Mouse (Mus musculus) limb, embryonic 12.5 days (tissue): ENCODE measurements around the gene Ssh1. TPM values are rescaled to one million over a fixed set of nuclear protein-coding genes. Genes with fewer than 3 reads are reported as not detected.

Experiments
- ATAC-seq: fragments of 200-750 bp; cut with Nextera tagmentation; 2 replicates; pipeline ENCODE4 v1.8.0; 2017; ENCODE audit warnings: low read depth, moderate TSS enrichment; ENCODE audit not compliant: insufficient number of reproducible peaks, insufficient read depth, low FRiP score, low TSS enrichment
- H3K27ac ChIP-seq: fragments of 300-500 bp; sonication (generic); 2 replicates; pipeline ENCODE4 v1.5.1; 2016; ENCODE audit warnings: mild to moderate bottlenecking, moderate library complexity
- H3K27me3 ChIP-seq: fragments of 300-500 bp; sonication (generic); 2 replicates; pipeline ENCODE4 v1.6.1; 2016; ENCODE audit warnings: mild to moderate bottlenecking, moderate library complexity
- H3K36me3 ChIP-seq: fragments of 300-500 bp; sonication (generic); 2 replicates; pipeline ENCODE4 v1.6.1; 2016; ENCODE audit warnings: mild to moderate bottlenecking, moderate library complexity
- H3K4me1 ChIP-seq: fragments of 300-500 bp; sonication (generic); replicated peaks from 2 replicates; pipeline ENCODE4 v1.6.1; 2016
- H3K4me2 ChIP-seq: fragments of 300-500 bp; sonication (generic); 2 replicates; pipeline ENCODE4 v1.6.1; 2016; ENCODE audit warnings: mild to moderate bottlenecking, moderate library complexity
- H3K4me3 ChIP-seq: fragments of 300-500 bp; sonication (generic); replicated peaks from 2 replicates; pipeline ENCODE4 v1.5.1; 2016; ENCODE audit warnings: mild to moderate bottlenecking
- H3K9ac ChIP-seq: fragments of 300-500 bp; sonication (generic); replicated peaks from 2 replicates; pipeline ENCODE4 v1.6.1; 2016; ENCODE audit warnings: mild to moderate bottlenecking, moderate library complexity
- H3K9me3 ChIP-seq: fragments of 300-500 bp; sonication (generic); 2 replicates; pipeline ENCODE4 v1.6.1; 2016; ENCODE audit warnings: mild to moderate bottlenecking, moderate library complexity
- WGBS: fragments of 180-500 bp; shearing (Covaris S2); methylation state at CpG from one replicate; pipeline ENCODE4 v1.1.7; 2016; 5-methylcytosine and 5-hydroxymethylcytosine counted together
- polyA plus RNA-seq: library from polyadenylated mRNA; unstranded; fragments of >200 nt; fragmentation: Nextera tagmentation; extraction: Ambion mirVana; gene quantifications from 2 replicates; pipeline ENCODE4 v1.2.1, GENCODE M21; 2016

Ssh1 gene
- polyA plus RNA-seq, 1 experiment from 2014 or later, result 16.6 TPM

DNA sequence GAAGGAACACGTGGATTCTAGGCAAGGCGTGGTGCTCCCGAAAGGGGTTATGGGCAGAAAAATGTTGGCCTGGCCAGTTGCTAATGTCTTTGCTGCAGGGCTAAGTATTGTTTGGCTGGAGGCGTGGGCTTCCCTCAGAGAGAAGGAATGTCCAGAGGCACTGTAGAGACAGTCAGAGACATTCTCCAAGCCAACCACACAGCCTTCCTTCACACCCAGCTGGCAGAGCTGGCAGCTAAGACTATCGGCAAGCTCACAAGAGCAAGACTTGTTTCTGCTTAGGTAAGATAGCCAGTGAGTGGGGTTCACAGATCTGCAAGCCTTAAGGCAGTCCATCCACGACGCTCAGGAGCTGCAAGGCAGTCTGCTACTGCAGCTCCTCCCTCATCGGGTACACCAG lies 16.4 kb downstream of the Ssh1 start:
- H3K4me2 ChIP-seq, result no peak overlapping the region
- WGBS, result 80% methylated on average over 8 of the region's 8 CpGs
- H3K9me3 ChIP-seq, result no peaks in the 10 kb centered on the region
- no peaks in the 10 kb centered on the region for H3K27me3 ChIP-seq
- H3K27ac ChIP-seq, result peak overlapping the region; percentile 66; the same call in 1 of the 2 replicates
- no peak overlapping the region for H3K4me3 ChIP-seq
- no peak for ATAC-seq
- H3K4me1 ChIP-seq, result peaks cover 38% of the 10 kb centered on the region
- peaks cover 29% of the 10 kb centered on the region for H3K36me3 ChIP-seq
- H3K9ac ChIP-seq, result no peak overlapping the region

DNA sequence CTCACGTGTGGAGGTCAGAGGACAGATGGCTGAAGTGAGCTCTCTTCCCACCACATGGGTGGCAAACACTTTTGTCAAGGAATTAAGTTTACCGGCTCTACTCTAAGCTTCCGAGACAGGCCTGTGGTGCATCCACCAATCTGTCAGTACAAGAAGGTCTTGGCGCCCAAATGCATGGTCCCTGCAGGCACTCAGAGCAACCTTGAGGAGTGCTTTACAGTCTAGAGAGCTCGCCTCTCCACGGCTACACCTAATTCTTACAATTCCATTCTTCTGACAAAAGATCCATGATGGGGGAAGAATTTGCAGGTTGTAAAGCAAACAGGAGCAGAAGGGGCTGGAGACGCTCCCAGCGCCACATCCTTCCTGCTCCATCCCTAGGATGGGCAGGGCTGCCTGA lies 17.1 kb downstream of the Ssh1 start:
- Histone ChIP-seq H3K4me1 (peaks cover 42% of the 10 kb centered on the region), H3K27ac (peak overlapping the region; percentile 66; the same call in 1 of the 2 replicates), H3K27me3 (no peaks in the 10 kb centered on the region), H3K4me3 (no peak overlapping the region), H3K36me3 (peaks cover 22% of the 10 kb centered on the region), H3K9me3 (no peaks in the 10 kb centered on the region), H3K4me2 (no peak overlapping the region), H3K9ac (no peak overlapping the region)
- WGBS, result 88% methylated on average over 8 of the region's 8 CpGs
- ATAC-seq, result no peak

DNA sequence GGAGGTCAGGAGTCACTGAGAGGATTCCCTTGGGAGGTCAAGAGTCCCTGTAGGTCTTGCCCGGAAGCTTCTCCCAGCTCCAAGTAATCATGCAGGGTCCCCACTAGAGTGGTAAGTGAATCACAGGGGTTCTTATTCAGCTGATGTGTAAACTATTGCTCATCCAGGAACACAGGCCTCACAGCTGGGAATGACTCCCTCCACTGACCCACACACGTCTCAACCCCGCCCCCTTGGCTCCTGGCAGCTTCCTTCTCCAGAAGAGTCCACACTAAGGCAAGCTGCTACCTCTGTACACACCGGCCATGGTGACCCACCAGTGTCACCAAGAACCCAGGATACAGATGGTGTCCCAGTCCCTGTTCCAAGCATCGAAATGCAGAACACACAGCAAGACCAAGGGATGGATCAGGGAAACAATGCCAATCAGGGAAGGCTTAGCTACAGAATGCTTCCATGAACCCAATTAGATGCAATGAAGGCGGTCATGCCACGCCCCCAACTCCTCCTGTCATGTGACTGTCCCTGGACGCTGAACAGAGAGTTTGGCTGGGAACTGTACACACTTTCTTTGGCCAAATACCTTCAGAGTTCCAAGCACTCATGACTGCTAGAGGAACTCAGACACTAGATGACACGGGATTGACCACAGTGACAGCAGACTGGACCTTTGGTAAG lies 18.0 kb downstream of the Ssh1 start:
- no peak for ATAC-seq
- Histone ChIP-seq H3K4me1 (peaks cover 42% of the 10 kb centered on the region), H3K27ac (no peak overlapping the region), H3K9me3 (no peaks in the 10 kb centered on the region), H3K27me3 (no peaks in the 10 kb centered on the region), H3K4me2 (no peak overlapping the region), H3K4me3 (no peak overlapping the region), H3K9ac (no peak overlapping the region), H3K36me3 (peaks cover 16% of the 10 kb centered on the region)
- 70% methylated on average over 9 of the region's 9 CpGs for WGBS

DNA sequence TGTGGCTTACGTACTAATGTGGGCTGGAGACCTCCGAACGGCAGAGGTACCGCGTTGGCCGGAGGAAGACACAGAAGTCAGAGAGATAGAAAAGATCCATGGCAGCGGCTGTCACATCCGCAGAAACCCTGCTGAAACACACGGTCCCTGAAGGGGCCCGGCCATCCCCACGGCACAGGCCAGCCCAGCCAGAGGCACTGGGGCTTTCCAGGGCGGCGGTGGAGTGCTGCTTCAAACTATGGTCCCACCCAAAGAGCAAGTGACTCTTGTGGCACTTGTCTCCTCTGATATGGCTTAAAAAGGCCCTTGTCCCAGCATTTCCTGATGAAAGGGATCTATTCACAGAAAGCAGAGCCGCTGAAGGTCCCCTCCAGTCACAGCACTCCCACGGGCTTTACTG lies 19.1 kb downstream of the Ssh1 start:
- Histone ChIP-seq H3K4me2 (no peak overlapping the region), H3K4me3 (no peak overlapping the region), H3K9ac (no peak overlapping the region), H3K4me1 (peaks cover 42% of the 10 kb centered on the region), H3K27ac (no peak overlapping the region), H3K27me3 (no peaks in the 10 kb centered on the region), H3K9me3 (no peaks in the 10 kb centered on the region), H3K36me3 (peaks cover 24% of the 10 kb centered on the region)
- ATAC-seq, result no peak
- WGBS, result 71% methylated on average over 15 of the region's 15 CpGs

DNA sequence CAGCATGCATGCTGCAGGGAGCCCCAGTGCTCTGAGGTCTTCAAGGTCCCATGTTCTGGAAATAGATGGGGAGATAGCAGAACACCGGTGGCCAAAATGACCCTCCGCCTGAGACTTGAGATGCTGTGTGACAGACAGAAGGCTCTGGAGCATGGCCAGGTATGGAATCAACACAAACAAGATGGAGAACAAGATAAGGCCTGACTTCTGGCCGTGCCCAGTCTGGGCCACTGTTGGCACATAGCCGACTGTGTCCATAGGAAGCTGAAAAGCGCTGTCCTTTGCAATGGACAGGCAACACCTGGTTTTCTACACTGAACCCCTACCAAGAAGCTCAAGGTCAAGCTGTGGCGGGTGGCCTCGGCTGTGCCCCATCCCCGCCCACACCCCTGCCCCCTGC lies 19.9 kb downstream of the Ssh1 start:
- no peak overlapping the region for H3K4me2 ChIP-seq

DNA sequence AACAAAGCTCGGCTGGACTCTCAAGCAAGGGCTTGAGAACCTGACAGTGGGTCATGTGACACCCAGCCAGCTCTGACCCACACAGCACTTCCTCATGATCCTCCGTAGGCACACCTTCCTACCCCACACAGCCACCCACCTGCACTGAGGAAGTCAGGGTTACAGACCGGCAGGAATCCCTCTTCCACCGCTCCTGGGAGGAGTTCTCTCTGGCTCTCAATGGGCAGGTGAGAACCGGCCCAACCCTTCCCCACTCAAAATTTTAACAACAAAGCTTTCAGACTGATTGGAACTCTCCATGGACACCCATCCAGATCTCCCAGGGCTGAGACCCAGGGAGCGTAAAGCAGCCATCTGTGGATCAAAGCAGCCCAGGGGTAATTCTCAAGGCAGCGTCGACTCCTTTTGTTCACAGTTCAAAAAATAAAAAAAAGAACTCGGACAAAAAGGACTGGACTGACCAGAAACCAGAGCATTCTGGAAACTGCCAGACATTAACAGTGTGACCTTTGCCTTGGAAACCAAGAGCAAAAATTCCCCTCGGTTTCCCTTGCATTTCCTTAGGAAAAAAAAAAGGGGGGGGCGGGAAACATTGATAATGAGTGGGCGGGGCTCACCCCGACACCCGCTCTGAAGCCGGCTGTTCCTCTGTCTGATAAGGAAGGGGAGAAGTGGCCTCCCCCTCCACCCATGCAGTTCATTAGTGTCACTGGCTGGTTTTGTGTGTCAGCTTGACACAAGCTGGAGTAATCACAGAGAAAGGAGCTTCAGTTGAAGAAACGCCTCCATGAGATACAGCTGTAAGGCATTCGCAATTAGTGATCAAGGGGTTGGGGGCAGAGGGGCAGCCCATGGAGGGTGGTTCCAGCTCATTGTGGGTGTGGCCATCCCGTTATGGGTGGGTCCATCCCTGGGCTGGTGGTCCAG lies 20.8 kb downstream of the Ssh1 start:
- WGBS, result 18% methylated on average over 18 of the region's 18 CpGs
- H3K9me3 ChIP-seq, result no peaks in the 10 kb centered on the region
- no peak overlapping the region for H3K4me3 ChIP-seq
- H3K4me1 ChIP-seq, result peaks cover 42% of the 10 kb centered on the region
- ATAC-seq, result no peak
- no peak overlapping the region for H3K9ac ChIP-seq
- H3K27ac ChIP-seq, result 0 out of 2 replicates have a peak overlapping the region, but pooled peaks have one; percentile 29
- H3K27me3 ChIP-seq, result no peaks in the 10 kb centered on the region
- H3K36me3 ChIP-seq, result peaks cover 31% of the 10 kb centered on the region
- no peak overlapping the region for H3K4me2 ChIP-seq

More for the DNA sequence above, 19.9 kb downstream of the Ssh1 start:
- no peak overlapping the region for H3K4me3 ChIP-seq
- H3K27me3 ChIP-seq, result no peaks in the 10 kb centered on the region
- H3K27ac ChIP-seq, result no peak overlapping the region
- WGBS, result 93% methylated on average over 8 of the region's 8 CpGs
- no peaks in the 10 kb centered on the region for H3K9me3 ChIP-seq
- ATAC-seq, result no peak
- peaks cover 42% of the 10 kb centered on the region for H3K4me1 ChIP-seq
- H3K9ac ChIP-seq, result no peak overlapping the region
- H3K36me3 ChIP-seq, result peaks cover 32% of the 10 kb centered on the region

DNA sequence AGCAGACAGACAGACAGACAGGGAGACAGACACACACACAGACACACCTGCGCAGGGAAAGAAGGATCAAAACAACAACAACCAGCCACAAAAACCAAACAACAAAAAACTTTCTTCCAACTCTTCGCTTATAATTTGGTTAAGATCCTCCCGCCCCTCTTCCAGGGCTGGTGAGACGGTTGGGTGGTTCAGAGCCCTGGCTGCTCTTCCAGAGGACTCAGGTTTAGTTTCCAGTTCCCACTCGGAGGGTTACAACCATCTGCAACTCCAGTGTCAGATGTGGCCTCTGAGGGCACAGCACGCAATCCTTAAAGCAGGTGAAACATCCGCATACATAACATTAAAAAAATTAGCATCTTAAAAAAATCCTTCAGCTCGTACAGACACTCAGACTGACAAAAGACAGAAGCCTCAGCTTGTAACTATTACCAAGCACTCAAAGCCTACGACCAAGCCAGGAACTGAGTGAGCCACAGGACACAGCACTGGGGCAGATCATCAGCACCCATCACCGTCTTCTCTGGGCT lies 22.2 kb downstream of the Ssh1 start:
- no peak overlapping the region for H3K4me2 ChIP-seq
- no peaks in the 10 kb centered on the region for H3K9me3 ChIP-seq
- no peaks in the 10 kb centered on the region for H3K27me3 ChIP-seq
- ATAC-seq, result no peak
- WGBS, result 76% methylated on average over 10 of the region's 10 CpGs
- no peak overlapping the region for H3K27ac ChIP-seq
- H3K4me3 ChIP-seq, result no peak overlapping the region
- peaks cover 35% of the 10 kb centered on the region for H3K36me3 ChIP-seq
- H3K4me1 ChIP-seq, result peaks cover 38% of the 10 kb centered on the region
- no peak overlapping the region for H3K9ac ChIP-seq

DNA sequence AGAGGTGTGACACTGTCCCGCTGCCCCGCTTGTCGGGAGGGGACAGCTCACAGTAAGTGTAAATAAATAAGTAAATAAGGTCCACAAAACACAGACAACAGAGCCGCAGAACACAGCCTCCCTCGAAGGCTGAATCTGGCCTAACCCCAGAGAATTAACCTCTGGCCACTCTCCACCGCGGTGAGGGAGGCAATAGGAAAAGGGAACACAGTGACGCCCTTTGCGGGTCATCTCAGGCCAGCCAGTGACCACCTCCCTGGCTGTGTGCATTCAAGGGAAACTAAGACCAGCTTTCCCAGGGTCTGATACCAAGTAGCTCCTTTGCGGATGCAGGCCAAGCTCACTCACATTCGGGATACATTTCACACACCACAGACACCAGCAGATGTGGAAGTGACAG lies 25.3 kb downstream of the Ssh1 start:
- no peak overlapping the region for H3K9ac ChIP-seq
- no peak overlapping the region for H3K4me2 ChIP-seq
- no peak for ATAC-seq
- H3K4me3 ChIP-seq, result no peak overlapping the region
- no peaks in the 10 kb centered on the region for H3K27me3 ChIP-seq
- H3K4me1 ChIP-seq, result peaks cover 14% of the 10 kb centered on the region
- no peak overlapping the region for H3K27ac ChIP-seq
- peaks cover 66% of the 10 kb centered on the region for H3K36me3 ChIP-seq
- WGBS, result 62% methylated on average over 11 of the region's 11 CpGs
- H3K9me3 ChIP-seq, result no peaks in the 10 kb centered on the region

DNA sequence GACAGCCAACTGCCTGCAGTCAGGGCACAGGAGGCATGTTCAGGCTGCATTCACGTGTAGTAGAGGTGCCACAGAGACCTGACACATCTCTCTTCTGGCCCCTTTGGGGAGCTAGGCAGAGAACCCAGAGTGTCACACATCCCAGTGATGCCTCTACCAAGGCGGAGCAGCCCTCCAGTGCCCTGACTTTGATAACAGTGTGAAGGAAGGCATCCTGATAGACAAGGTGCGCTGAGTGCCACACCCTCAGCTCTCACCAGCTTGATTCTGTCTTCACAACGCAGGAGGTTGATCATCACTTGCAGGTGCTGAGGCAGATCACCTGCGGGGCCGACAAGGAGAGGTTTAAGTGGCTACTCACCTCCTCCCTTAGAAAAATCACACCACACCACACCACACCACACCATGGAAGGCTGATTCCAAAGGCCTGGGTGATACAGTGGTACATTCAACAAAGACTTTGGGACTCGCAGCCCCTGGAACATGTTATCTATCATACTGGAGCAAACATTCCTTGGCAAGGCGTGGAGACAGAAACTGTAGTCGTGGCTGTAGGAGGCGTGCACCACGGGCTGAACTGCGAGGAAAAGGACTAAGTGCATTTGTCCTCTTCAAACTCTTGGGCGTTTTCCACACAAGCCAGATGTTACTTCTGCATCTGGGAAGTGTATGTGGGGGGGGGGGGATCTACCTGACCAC lies 27.1 kb downstream of the Ssh1 start:
- Histone ChIP-seq H3K4me2 (no peak overlapping the region), H3K27ac (no peak overlapping the region), H3K27me3 (no peaks in the 10 kb centered on the region), H3K4me1 (no peaks in the 10 kb centered on the region), H3K4me3 (no peak overlapping the region), H3K36me3 (peaks cover 72% of the 10 kb centered on the region), H3K9ac (no peak overlapping the region), H3K9me3 (no peaks in the 10 kb centered on the region)
- no peak for ATAC-seq
- 91% methylated on average over 13 of the region's 13 CpGs for WGBS

DNA sequence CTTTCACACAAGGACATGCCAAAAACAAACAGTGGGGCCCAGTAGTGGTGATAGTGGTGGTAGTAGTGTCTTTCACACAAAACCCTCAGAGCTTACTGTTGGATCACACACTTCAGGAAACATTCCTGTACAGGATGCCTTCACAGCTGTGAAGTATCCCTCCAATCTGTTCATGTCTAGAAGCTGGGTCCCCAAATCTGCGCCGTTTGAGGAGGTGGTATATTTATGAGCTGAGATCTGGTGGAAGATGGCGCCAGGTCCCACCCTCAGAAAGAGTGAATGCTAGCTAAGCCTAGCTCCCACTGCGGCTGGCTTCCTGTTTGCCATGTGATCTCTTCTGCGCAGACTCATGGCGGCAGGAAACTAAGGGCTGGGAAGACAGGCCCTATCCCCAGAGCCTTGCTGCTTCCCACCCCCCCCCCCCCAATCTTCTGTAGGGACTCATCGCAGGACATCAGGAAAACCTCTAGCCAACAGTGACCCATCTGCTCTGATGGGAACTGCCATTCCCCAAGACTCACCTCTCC lies 28.0 kb downstream of the Ssh1 start:
- Histone ChIP-seq H3K4me3 (no peak overlapping the region), H3K9me3 (no peaks in the 10 kb centered on the region), H3K4me1 (no peaks in the 10 kb centered on the region), H3K27me3 (no peaks in the 10 kb centered on the region), H3K9ac (no peak overlapping the region), H3K36me3 (peaks cover 80% of the 10 kb centered on the region), H3K27ac (no peak overlapping the region), H3K4me2 (no peak overlapping the region)
- no peak for ATAC-seq
- WGBS, result 94% methylated on average over 7 of the region's 7 CpGs

DNA sequence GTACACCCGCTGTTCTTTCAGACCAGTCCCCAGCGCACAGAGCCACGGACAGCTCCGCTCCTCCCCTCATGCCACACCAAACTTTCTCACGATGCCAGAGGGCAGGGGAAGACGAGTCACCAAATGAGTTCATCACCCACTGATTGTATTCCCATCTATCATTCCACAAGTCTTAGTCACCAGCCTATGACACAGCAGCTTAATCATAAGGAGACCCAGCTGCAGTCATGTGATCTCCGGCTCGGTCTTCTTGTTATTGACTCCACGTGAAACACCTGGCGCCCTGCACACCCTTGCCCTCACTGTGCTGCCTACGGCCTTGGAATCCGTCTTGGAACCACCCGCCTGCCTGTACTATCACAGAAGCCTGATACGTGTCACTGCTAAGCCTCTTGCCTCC lies 28.7 kb downstream of the Ssh1 start:
- H3K27me3 ChIP-seq, result no peaks in the 10 kb centered on the region
- no peak overlapping the region for H3K4me3 ChIP-seq
- 87% methylated on average over 14 of the region's 14 CpGs for WGBS
- no peak overlapping the region for H3K27ac ChIP-seq
- H3K36me3 ChIP-seq, result peaks cover 81% of the 10 kb centered on the region
- H3K4me2 ChIP-seq, result no peak overlapping the region
- no peaks in the 10 kb centered on the region for H3K9me3 ChIP-seq
- H3K4me1 ChIP-seq, result peaks cover under 1% of the 10 kb centered on the region; the same call in 1 of the 2 replicates
- ATAC-seq, result no peak
- no peak overlapping the region for H3K9ac ChIP-seq
